Mouse (Mus musculus): ENCODE data around the gene Sec24b. TPM values are rescaled to one million over a fixed set of nuclear protein-coding genes. Genes with fewer than 3 reads are reported as not detected.

The Sec24b gene
- polyA plus RNA-seq, 1 experiment from 2014 or later, result 34.7 TPM

- no peaks in the 10 kb centered on the region for H3K27me3 ChIP-seq
- no peak overlapping the region for H3K4me3 ChIP-seq
- 89% methylated on average over 3 of the region's 3 CpGs for WGBS
- no peak overlapping the region for H3K9ac ChIP-seq
- H3K4me2 ChIP-seq (replicated peaks), result no peak overlapping the region
- H3K4me1 ChIP-seq, result no peaks in the 10 kb centered on the region
- no peaks in the 10 kb centered on the region for H3K9me3 ChIP-seq
- ATAC-seq (ENCODE audit: low FRiP score, low read depth), result no peak
- H3K36me3 ChIP-seq, result peaks cover 92% of the 10 kb centered on the region
- H3K27ac ChIP-seq, result no peak overlapping the region
Measured at GRCm38 (mm10) chr3:129997324-129997723, 64.0 kb downstream of the Sec24b start.

- no peak overlapping the region for H3K9ac ChIP-seq
- peaks cover 93% of the 10 kb centered on the region for H3K36me3 ChIP-seq
- no peaks in the 10 kb centered on the region for H3K27me3 ChIP-seq
- no peak overlapping the region for H3K4me3 ChIP-seq
- no peak for ATAC-seq (ENCODE audit: low FRiP score, low read depth)
- WGBS, result 94% methylated on average over 13 of the region's 13 CpGs
- H3K9me3 ChIP-seq, result no peaks in the 10 kb centered on the region
- no peak overlapping the region for H3K27ac ChIP-seq
- no peaks in the 10 kb centered on the region for H3K4me1 ChIP-seq
- no peak overlapping the region for H3K4me2 ChIP-seq (replicated peaks)
Measured at GRCm38 (mm10) chr3:129987297-129987696, 74.1 kb downstream of the Sec24b start.

GRCm38 (mm10) chr3:129985335-129985734 is 76.0 kb downstream of the Sec24b start:
- H3K4me1 ChIP-seq, result no peaks in the 10 kb centered on the region
- H3K27me3 ChIP-seq, result no peaks in the 10 kb centered on the region
- no peaks in the 10 kb centered on the region for H3K9me3 ChIP-seq
- no peak overlapping the region for H3K4me2 ChIP-seq (replicated peaks)
- no peak overlapping the region for H3K27ac ChIP-seq
- no peak overlapping the region for H3K9ac ChIP-seq
- 90% methylated on average over 4 of the region's 4 CpGs for whole genome bisulfite sequencing
- H3K4me3 ChIP-seq, result no peak overlapping the region
- peaks cover 84% of the 10 kb centered on the region for H3K36me3 ChIP-seq
- ATAC-seq (ENCODE audit: low FRiP score, low read depth), result no peak

GRCm38 (mm10) chr3:129984797-129985196 is 76.6 kb downstream of the Sec24b start:
- peaks cover 81% of the 10 kb centered on the region for H3K36me3 ChIP-seq
- 96% methylated on average over 5 of the region's 5 CpGs for WGBS
- H3K27me3 ChIP-seq, result no peaks in the 10 kb centered on the region
- no peak overlapping the region for H3K27ac ChIP-seq
- H3K9ac ChIP-seq, result no peak overlapping the region
- no peaks in the 10 kb centered on the region for H3K9me3 ChIP-seq
- H3K4me3 ChIP-seq, result no peak overlapping the region
- ATAC-seq (ENCODE audit: low FRiP score, low read depth), result no peak
- no peak overlapping the region for H3K4me2 ChIP-seq (replicated peaks)
- H3K4me1 ChIP-seq, result no peaks in the 10 kb centered on the region

GRCm38 (mm10) chr3:129982271-129982670 is 79.1 kb downstream of the Sec24b start:
- ATAC-seq (ENCODE audit: low FRiP score, low read depth), result no peak
- no peaks in the 10 kb centered on the region for H3K9me3 ChIP-seq
- H3K27me3 ChIP-seq, result no peaks in the 10 kb centered on the region
- WGBS, result 23% methylated on average over 5 of the region's 5 CpGs
- H3K4me2 ChIP-seq (replicated peaks), result no peak overlapping the region
- no peak overlapping the region for H3K27ac ChIP-seq
- no peaks in the 10 kb centered on the region for H3K4me1 ChIP-seq
- H3K4me3 ChIP-seq, result no peak overlapping the region
- H3K9ac ChIP-seq, result no peak overlapping the region
- H3K36me3 ChIP-seq, result peaks cover 56% of the 10 kb centered on the region

- no peak overlapping the region for H3K9ac ChIP-seq
- H3K4me3 ChIP-seq, result no peak overlapping the region
- H3K4me2 ChIP-seq (replicated peaks), result no peak overlapping the region
- ATAC-seq (ENCODE audit: low FRiP score, low read depth), result no peak
- H3K27ac ChIP-seq, result no peak overlapping the region
- H3K27me3 ChIP-seq, result no peaks in the 10 kb centered on the region
- H3K36me3 ChIP-seq, result peaks cover 51% of the 10 kb centered on the region
- WGBS, result 48% methylated on average over 11 of the region's 11 CpGs
- H3K4me1 ChIP-seq, result no peaks in the 10 kb centered on the region
- H3K9me3 ChIP-seq, result no peaks in the 10 kb centered on the region
Measured at GRCm38 (mm10) chr3:129981756-129982155, 79.6 kb downstream of the Sec24b start.

- no peaks in the 10 kb centered on the region for H3K27me3 ChIP-seq
- peaks cover 30% of the 10 kb centered on the region for H3K36me3 ChIP-seq
- no peaks in the 10 kb centered on the region for H3K9me3 ChIP-seq
- no peak for ATAC-seq (ENCODE audit: low FRiP score, low read depth)
- no peak overlapping the region for H3K9ac ChIP-seq
- no peak overlapping the region for H3K4me3 ChIP-seq
- H3K4me2 ChIP-seq (replicated peaks), result no peak overlapping the region
- no peaks in the 10 kb centered on the region for H3K4me1 ChIP-seq
- 29% methylated on average over 6 of the region's 6 CpGs for WGBS
- H3K27ac ChIP-seq, result no peak overlapping the region
Measured at GRCm38 (mm10) chr3:129979510-129979909, 81.8 kb downstream of the Sec24b start.

GRCm38 (mm10) chr3:129978716-129979115 is 82.6 kb downstream of the Sec24b start:
- Histone ChIP-seq H3K36me3 (peaks cover 23% of the 10 kb centered on the region), H3K27me3 (no peaks in the 10 kb centered on the region), H3K9me3 (no peaks in the 10 kb centered on the region), H3K4me2 (replicated peaks) (no peak overlapping the region), H3K4me1 (no peaks in the 10 kb centered on the region), H3K9ac (no peak overlapping the region), H3K4me3 (no peak overlapping the region), H3K27ac (no peak overlapping the region)
- no peak for ATAC-seq (ENCODE audit: low FRiP score, low read depth)
- 79% methylated on average over 9 of the region's 9 CpGs for WGBS

GRCm38 (mm10) chr3:129976317-129976716 is 85.0 kb downstream of the Sec24b start:
- Histone ChIP-seq H3K27me3 (no peaks in the 10 kb centered on the region), H3K27ac (no peak overlapping the region), H3K4me2 (replicated peaks) (no peak overlapping the region), H3K9ac (no peak overlapping the region), H3K4me1 (peaks cover under 1% of the 10 kb centered on the region; the same call in 1 of the 2 replicates), H3K36me3 (0 out of 2 replicates have a peak, but pooled peaks cover 3% of the 10 kb centered on the region), H3K9me3 (no peaks in the 10 kb centered on the region), H3K4me3 (no peak overlapping the region)
- no peak for ATAC-seq (ENCODE audit: low FRiP score, low read depth)
- 86% methylated on average over 5 of the region's 5 CpGs for WGBS

GRCm38 (mm10) chr3:129970529-129971515 is 90.5 kb downstream of the Sec24b start:
- no peaks in the 10 kb centered on the region for H3K36me3 ChIP-seq
- WGBS, result 2% methylated on average over 19 of the region's 19 CpGs
- H3K4me1 ChIP-seq, result peaks cover 21% of the 10 kb centered on the region
- peak overlapping the region; percentile 44 for H3K27ac ChIP-seq
- H3K4me2 ChIP-seq (replicated peaks), result peak overlapping the region; percentile 99
- peak; percentile 80 for ATAC-seq (ENCODE audit: low FRiP score, low read depth)
- no peaks in the 10 kb centered on the region for H3K9me3 ChIP-seq
- H3K27me3 ChIP-seq, result peaks cover 16% of the 10 kb centered on the region
- peak overlapping the region; percentile 72 for H3K9ac ChIP-seq
- peak overlapping the region; percentile 69 for H3K4me3 ChIP-seq

GRCm38 (mm10) chr3:129969432-129970395 is 91.6 kb downstream of the Sec24b start, which contains the start of gene Mcub:
Gene Mcub (minus strand): TSS chr3:129970206.
- Histone ChIP-seq H3K4me2 (replicated peaks) (peak within 1 kb of the TSS; percentile 99), H3K27me3 (peaks cover 16% of the 10 kb centered on the region), H3K9me3 (no peaks in the 10 kb centered on the region), H3K9ac (peak within 1 kb of the TSS; percentile 72), H3K4me3 (peak within 1 kb of the TSS; percentile 69), H3K4me1 (peaks cover 21% of the 10 kb centered on the region), H3K36me3 (no peaks in the 10 kb centered on the region), H3K27ac (peak within 1 kb of the TSS; percentile 44)
- under 1% methylated on average over 63 of the region's 63 CpGs for WGBS
- peak; percentile 60 for ATAC-seq (ENCODE audit: low FRiP score, low read depth)

- Histone ChIP-seq H3K9me3 (no peaks in the 10 kb centered on the region), H3K4me1 (peaks cover 21% of the 10 kb centered on the region), H3K36me3 (no peaks in the 10 kb centered on the region), H3K27me3 (peaks cover 16% of the 10 kb centered on the region), H3K9ac (peak overlapping the region; percentile 72), H3K4me3 (peak overlapping the region; percentile 69), H3K27ac (no peak overlapping the region), H3K4me2 (replicated peaks) (peak overlapping the region; percentile 99)
- no peak for ATAC-seq (ENCODE audit: low FRiP score, low read depth)
- whole genome bisulfite sequencing, result 33% methylated on average over 10 of the region's 10 CpGs
Measured at GRCm38 (mm10) chr3:129969031-129969430, 92.3 kb downstream of the Sec24b start.
